Mouse (Mus musculus): ENCODE results near the gene Coq9. TPM values are rescaled to one million over a fixed set of nuclear protein-coding genes. Genes with fewer than 3 reads are reported as not detected.

Gene Coq9
- total RNA-seq, 2 experiments from 2014 or later = 54.4 to 57.4 TPM

Other genes with a start within 250 kb of the Coq9 start
- 27.4 and 28.0 TPM in 2 replicates for gene Rspry1, start 236.4 kb upstream of the Coq9 start, total RNA-seq (2014; fragmentation: Nextera tagmentation)
- 29.9 and 33.0 TPM in 2 replicates for gene Rspry1, start 236.4 kb upstream of the Coq9 start, total RNA-seq (2017)
- gene Fam192a, start 236.3 kb upstream of the Coq9 start, total RNA-seq (2014; fragmentation: Nextera tagmentation) = 30.4 and 64.9 TPM in 2 replicates
- gene Fam192a, start 236.3 kb upstream of the Coq9 start, total RNA-seq (2017) = 84.6 and 99.4 TPM in 2 replicates
- gene Arl2bp, start 171.7 kb upstream of the Coq9 start, total RNA-seq (2014; fragmentation: Nextera tagmentation) = 36.4 and 44.0 TPM in 2 replicates
- gene Arl2bp, start 171.7 kb upstream of the Coq9 start, total RNA-seq (2017) = 41.1 and 100 TPM in 2 replicates
- not detected in 2 replicates for gene Pllp, start 142.0 kb upstream of the Coq9 start, total RNA-seq (2014; fragmentation: Nextera tagmentation)
- gene Pllp, start 142.0 kb upstream of the Coq9 start, total RNA-seq (2017) = not detected in 2 replicates
- not detected in 2 replicates for gene Ccl22, start 92.7 kb upstream of the Coq9 start, total RNA-seq (2014; fragmentation: Nextera tagmentation)
- not detected in 2 replicates for gene Ccl22, start 92.7 kb upstream of the Coq9 start, total RNA-seq (2017)
- 0.19 and 1.3 TPM in 2 replicates for gene Cx3cl1, start 66.3 kb upstream of the Coq9 start, total RNA-seq (2014; fragmentation: Nextera tagmentation)
- not detected in 2 replicates for gene Cx3cl1, start 66.3 kb upstream of the Coq9 start, total RNA-seq (2017)
- gene Ccl17, start 27.9 kb upstream of the Coq9 start, total RNA-seq (2014; fragmentation: Nextera tagmentation) = not detected in 2 replicates
- not detected in 2 replicates for gene Ccl17, start 27.9 kb upstream of the Coq9 start, total RNA-seq (2017)
- 45.7 and 48.0 TPM in 2 replicates for gene Ciapin1, start within 50 bp of the Coq9 start, total RNA-seq (2014; fragmentation: Nextera tagmentation)
- 46.1 and 72.3 TPM in 2 replicates for gene Ciapin1, start within 50 bp of the Coq9 start, total RNA-seq (2017)
- gene Polr2c, start 19.1 kb downstream of the Coq9 start, total RNA-seq (2014; fragmentation: Nextera tagmentation) = 57.6 and 75.3 TPM in 2 replicates
- 55.6 and 74.5 TPM in 2 replicates for gene Polr2c, start 19.1 kb downstream of the Coq9 start, total RNA-seq (2017)
- not detected in 2 replicates for gene Dok4, start 38.0 kb downstream of the Coq9 start, total RNA-seq (2014; fragmentation: Nextera tagmentation)
- gene Dok4, start 38.0 kb downstream of the Coq9 start, total RNA-seq (2017) = 0.13 and 0.62 TPM in 2 replicates
- not detected in 2 replicates for gene Ccdc102a, start 79.8 kb downstream of the Coq9 start, total RNA-seq (2014; fragmentation: Nextera tagmentation)
- gene Ccdc102a, start 79.8 kb downstream of the Coq9 start, total RNA-seq (2017) = 0.34 and 1.5 TPM in 2 replicates
- not detected in 2 replicates for gene Adgrg5, start 85.4 kb downstream of the Coq9 start, total RNA-seq (2014; fragmentation: Nextera tagmentation)
- gene Adgrg5, start 85.4 kb downstream of the Coq9 start, total RNA-seq (2017) = not detected in 2 replicates
- 115 and 208 TPM in 2 replicates for gene Adgrg1, start 136.4 kb downstream of the Coq9 start, total RNA-seq (2014; fragmentation: Nextera tagmentation)
- 50.3 and 50.9 TPM in 2 replicates for gene Adgrg1, start 136.4 kb downstream of the Coq9 start, total RNA-seq (2017)
- gene Adgrg3, start 179.4 kb downstream of the Coq9 start, total RNA-seq (2014; fragmentation: Nextera tagmentation) = 142 and 175 TPM in 2 replicates
- gene Adgrg3, start 179.4 kb downstream of the Coq9 start, total RNA-seq (2017) = 170 and 173 TPM in 2 replicates
- gene Drc7, start 216.8 kb downstream of the Coq9 start, total RNA-seq (2014; fragmentation: Nextera tagmentation) = 1.8 and 2.5 TPM in 2 replicates
- gene Drc7, start 216.8 kb downstream of the Coq9 start, total RNA-seq (2017) = 1.2 and 3.7 TPM in 2 replicates
- 14.3 and 17.6 TPM in 2 replicates for gene Katnb1, start 242.9 kb downstream of the Coq9 start, total RNA-seq (2014; fragmentation: Nextera tagmentation)
- gene Katnb1, start 242.9 kb downstream of the Coq9 start, total RNA-seq (2017) = 33.2 and 34.4 TPM in 2 replicates

All from granulocyte monocyte progenitor cell, adult 5-6 weeks (primary cell).